In the genomic region with DNA sequence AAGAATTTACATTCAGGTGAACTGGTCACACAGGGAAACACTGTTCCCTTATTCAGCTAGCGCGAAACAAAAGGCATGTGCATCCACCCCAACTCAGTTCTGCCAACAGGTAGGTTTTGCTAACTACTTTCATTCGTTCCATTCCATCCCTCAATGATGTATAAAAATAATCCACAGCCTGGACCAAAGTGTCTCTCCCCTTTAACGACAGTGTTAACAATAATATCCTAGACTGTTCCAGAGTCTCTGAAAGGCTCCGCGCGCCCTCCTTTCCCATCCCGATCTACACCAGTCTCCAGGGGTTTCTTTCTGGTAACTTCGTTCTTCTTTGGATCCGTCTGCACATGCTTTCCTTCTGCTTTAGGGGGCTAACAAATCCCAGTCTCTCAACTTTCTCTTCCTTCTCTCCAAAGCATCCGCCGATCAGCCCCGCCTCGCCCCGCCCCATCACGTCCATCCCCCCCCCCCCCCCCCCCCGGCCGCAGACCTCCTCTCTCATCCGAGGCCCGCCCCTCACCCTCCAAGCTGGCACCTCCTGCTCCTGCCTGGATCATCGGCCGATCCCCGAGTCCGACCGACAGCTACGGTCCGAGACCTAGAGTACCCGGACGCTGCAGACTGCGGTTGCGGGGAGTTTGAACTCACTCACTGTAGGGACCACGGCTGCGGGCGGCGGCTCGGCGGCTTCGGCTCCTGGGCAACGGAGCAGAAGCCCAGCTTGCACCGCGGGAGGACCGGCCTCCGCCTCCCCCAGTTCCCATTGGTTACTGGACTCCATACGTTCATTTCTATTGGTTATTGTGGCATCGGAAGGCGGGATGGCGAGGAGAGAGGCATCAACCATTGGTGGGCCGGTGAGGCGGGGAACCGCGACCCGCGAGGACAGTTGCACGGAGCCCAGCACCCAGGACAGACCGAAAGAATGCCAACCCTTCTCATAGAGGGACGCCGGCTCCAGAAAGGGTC, we compare ENCODE assay signal across 8 mouse cellular contexts. TPM values are rescaled to one million over a fixed set of nuclear protein-coding genes. Genes with fewer than 3 reads are reported as not detected.
A peak's percentile ranks its signal among the peaks of the same experiment; 100 is the strongest.
DNase-seq lines count a peak whose midpoint lies in the region; ATAC-seq and TF ChIP-seq lines count a peak whose summit lies in the region.

Lca5 (minus strand) TSS at position 736 of the 966 bp plus-strand sequence.

- H3K27ac ChIP-seq in ES-Bruce4 (ENCODE audit: insufficient read depth, low read length) = no peak within 1 kb of the TSS
- peak within 1 kb of the TSS; percentile 93 for H3K27ac ChIP-seq in forebrain, embryonic 13.5 days
- peak within 1 kb of the TSS; percentile 47 for H3K27ac ChIP-seq in heart, postnatal 0 days (ENCODE audit: low read depth)
- no peak within 1 kb of the TSS for H3K27ac ChIP-seq in liver, embryonic 14.5 days
- peak within 1 kb of the TSS; percentile 90 for H3K27ac ChIP-seq in stomach, embryonic 15.5 days

- H3K4me1 ChIP-seq in ES-Bruce4 (ENCODE audit: control insufficient read depth, insufficient read depth, low read length) = no peaks in the 10 kb centered on the region
- H3K4me1 ChIP-seq in forebrain, embryonic 13.5 days = peaks cover 13% of the 10 kb centered on the region
- no peaks in the 10 kb centered on the region; the same call in 1 of the 2 replicates for H3K4me1 ChIP-seq in heart, postnatal 0 days (ENCODE audit: control insufficient read depth, insufficient read depth)
- H3K4me1 ChIP-seq in liver, embryonic 14.5 days (replicated peaks; ENCODE audit: control insufficient read depth in 2 of 2, insufficient read depth in 2 of 2, low read length in 1 of 2) = no peaks in the 10 kb centered on the region
- peaks cover 3% of the 10 kb centered on the region; the same call in 1 of the 2 replicates for H3K4me1 ChIP-seq in stomach, embryonic 15.5 days

- no peaks in the 10 kb centered on the region for H3K36me3 ChIP-seq in ES-Bruce4 (ENCODE audit: control insufficient read depth, insufficient read depth, low read length, poor library complexity, severe bottlenecking)
- H3K36me3 ChIP-seq in forebrain, embryonic 13.5 days (ENCODE audit: poor library complexity, severe bottlenecking) = no peaks in the 10 kb centered on the region
- no peaks in the 10 kb centered on the region for H3K36me3 ChIP-seq in heart, postnatal 0 days (replicated peaks; ENCODE audit: control insufficient read depth, insufficient read depth, low read length)
- no peaks in the 10 kb centered on the region for H3K36me3 ChIP-seq in liver, embryonic 14.5 days (replicated peaks; ENCODE audit: control insufficient read depth, insufficient read depth, low read depth)
- H3K36me3 ChIP-seq in stomach, embryonic 15.5 days = no peaks in the 10 kb centered on the region

- no peaks in the 10 kb centered on the region for H3K9me3 ChIP-seq in ES-Bruce4 (replicated peaks; ENCODE audit: control insufficient read depth, insufficient read depth, low read length, poor library complexity, severe bottlenecking)
- no peaks in the 10 kb centered on the region for H3K9me3 ChIP-seq in forebrain, embryonic 13.5 days (replicated peaks)
- no peaks in the 10 kb centered on the region for H3K9me3 ChIP-seq in heart, postnatal 0 days (replicated peaks; ENCODE audit: control insufficient read depth, low read length)
- no peaks in the 10 kb centered on the region for H3K9me3 ChIP-seq in liver, embryonic 14.5 days (ENCODE audit: control insufficient read depth, low read length)
- H3K9me3 ChIP-seq in stomach, embryonic 15.5 days = no peaks in the 10 kb centered on the region

- ATAC-seq in forebrain, embryonic 13.5 days = peak; percentile 99
- peak; percentile 100 for ATAC-seq in heart, postnatal 0 days (ENCODE audit: insufficient read depth, low read depth)
- ATAC-seq in liver, embryonic 14.5 days (ENCODE audit: insufficient read depth) = peak; percentile 97
- peak; percentile 99 for ATAC-seq in stomach, embryonic 15.5 days (ENCODE audit: insufficient read depth, low FRiP score, low read depth)

- no peak for TF ChIP-seq POLR2A in ES-Bruce4 (IDR thresholded peaks at IDR 0.05; ENCODE audit: insufficient read depth, low read length)

- peak within 1 kb of the TSS; percentile 99 for H3K4me3 ChIP-seq in ES-Bruce4 (ENCODE audit: low read depth, low read length)
- H3K4me3 ChIP-seq in forebrain, embryonic 13.5 days = peak within 1 kb of the TSS; percentile 57
- peak within 1 kb of the TSS; percentile 64 for H3K4me3 ChIP-seq in heart, postnatal 0 days (ENCODE audit: low read depth, low read length)
- H3K4me3 ChIP-seq in liver, embryonic 14.5 days (ENCODE audit: insufficient read depth in 1 of 2, low read depth in 2 of 2, low read length in 2 of 2) = peak within 1 kb of the TSS; percentile 55 to 68
- H3K4me3 ChIP-seq in stomach, embryonic 15.5 days (replicated peaks) = peak within 1 kb of the TSS; percentile 53

- peak; percentile 95 for DNase-seq in cerebellum, adult 11 months
- DNase-seq in heart, postnatal 0 days (ENCODE audit: low spot score) = peak; percentile 97
- DNase-seq in kidney, postnatal 36 days = peak; percentile 94 to 95
- DNase-seq in liver, embryonic 14.5 days (ENCODE audit: low read depth in 3 of 3, low spot score in 3 of 3) = peak; percentile 62 to 73 (median 68)
- peak; percentile 94 for DNase-seq in neural tube, embryonic 10.5 days (ENCODE audit: extremely low spot score, low spot score)

- H3K4me2 ChIP-seq in forebrain, embryonic 13.5 days = peak within 1 kb of the TSS; percentile 74
- H3K4me2 ChIP-seq in heart, postnatal 0 days (ENCODE audit: low read depth, low read length) = peak within 1 kb of the TSS; percentile 65
- peak within 1 kb of the TSS; percentile 54 for H3K4me2 ChIP-seq in liver, embryonic 14.5 days (ENCODE audit: low read depth)
- peak within 1 kb of the TSS; percentile 61 for H3K4me2 ChIP-seq in stomach, embryonic 15.5 days

- no peak for TF ChIP-seq CTCF in ES-Bruce4 (IDR thresholded peaks at IDR 0.05; ENCODE audit: low read depth, low read length)
- TF ChIP-seq CTCF in heart, postnatal 0 days (IDR thresholded peaks at IDR 0.05; ENCODE audit: low read depth) = no peak
- no peak for TF ChIP-seq CTCF in liver, embryonic 14.5 days (IDR thresholded peaks at IDR 0.05; ENCODE audit: low read depth)

- peak within 1 kb of the TSS; percentile 82 for H3K9ac ChIP-seq in ES-Bruce4 (ENCODE audit: low read depth, poor library complexity, severe bottlenecking)
- peak within 1 kb of the TSS; percentile 67 for H3K9ac ChIP-seq in forebrain, embryonic 13.5 days
- H3K9ac ChIP-seq in heart, postnatal 0 days (replicated peaks; ENCODE audit: low read depth, low read length) = peak within 1 kb of the TSS; percentile 36
- no peak within 1 kb of the TSS for H3K9ac ChIP-seq in liver, embryonic 14.5 days (replicated peaks)
- H3K9ac ChIP-seq in stomach, embryonic 15.5 days = peak within 1 kb of the TSS; percentile 27; the same call in 1 of the 2 replicates

- no peaks in the 10 kb centered on the region for H3K27me3 ChIP-seq in ES-Bruce4 (ENCODE audit: control insufficient read depth, insufficient read depth, low read length, poor library complexity, severe bottlenecking)
- H3K27me3 ChIP-seq in forebrain, embryonic 13.5 days = no peaks in the 10 kb centered on the region
- no peaks in the 10 kb centered on the region for H3K27me3 ChIP-seq in heart, postnatal 0 days (ENCODE audit: control insufficient read depth, insufficient read depth, low read length)
- H3K27me3 ChIP-seq in liver, embryonic 14.5 days (ENCODE audit: control insufficient read depth, insufficient read depth, low read length) = no peaks in the 10 kb centered on the region
- H3K27me3 ChIP-seq in stomach, embryonic 15.5 days (replicated peaks) = no peaks in the 10 kb centered on the region

- TF ChIP-seq EP300 in ES-Bruce4 (IDR thresholded peaks at IDR 0.05; ENCODE audit: insufficient read depth, low read depth, low read length) = no peak
- 0 out of 2 replicates have a peak, but pooled peaks have one; percentile 18 for TF ChIP-seq EP300 in heart, postnatal 0 days (IDR thresholded peaks at IDR 0.05; ENCODE audit: low read depth)
- no peak for TF ChIP-seq EP300 in liver, embryonic 14.5 days (IDR thresholded peaks at IDR 0.05; ENCODE audit: low read depth)

- under 1% methylated on average over 53 of the region's 57 CpGs for WGBS in forebrain, embryonic 13.5 days
- WGBS in heart, postnatal 0 days = 2% methylated on average over 55 of the region's 57 CpGs
- 2% methylated on average over 51 of the region's 57 CpGs for WGBS in liver, embryonic 14.5 days (ENCODE audit: insufficient replicate concordance)
- WGBS in stomach, embryonic 15.5 days = 2% methylated on average over 49 of the region's 57 CpGs

RNA-seq across cellular contexts. Expression of gene Lca5, which starts in this region (rescaled TPM):
- polyA plus RNA-seq in ES-Bruce4 (2011; ENCODE audit: insufficient read depth, insufficient read length, low read depth, missing spikeins) = 13.9 and 15.4 TPM in 2 replicates
- 23.4 and 26.5 TPM in 2 replicates for polyA plus RNA-seq in forebrain, embryonic 13.5 days (2015; fragmentation: Nextera tagmentation; extraction: Ambion mirVana)
- total RNA-seq in heart, postnatal 0 days (2014; rRNA removed; ENCODE audit: low replicate concordance) = 0.50 and 6.1 TPM in 2 replicates
- polyA plus RNA-seq in heart, postnatal 0 days (2015; fragmentation: Nextera tagmentation; extraction: Ambion mirVana) = 4.2 and 4.8 TPM in 2 replicates
- polyA plus RNA-seq in liver, embryonic 14.5 days (2012; rRNA removed) = 0.25 and 0.59 TPM in 2 replicates
- polyA plus RNA-seq in liver, embryonic 14.5 days (2014; fragmentation: Nextera tagmentation; extraction: Ambion mirVana) = 0.56 and 1.6 TPM in 2 replicates
- 12.0 and 12.2 TPM in 2 replicates for polyA plus RNA-seq in stomach, embryonic 15.5 days (2015; fragmentation: Nextera tagmentation; extraction: Ambion mirVana)

Comparison
In these comparisons a context has a peak if more than half of its experiments do, and no peak if none do; other contexts are left out.
1. H3K27ac ChIP-seq: peak in forebrain, embryonic 13.5 days (single experiment), heart, postnatal 0 days (single experiment) and stomach, embryonic 15.5 days (single experiment); none in ES-Bruce4 (single experiment) and liver, embryonic 14.5 days (single experiment).
2. Peak in every context shown above with its lines, with median percentiles within 50 percentile points of each other: H3K4me3 ChIP-seq, DNase-seq, ATAC-seq and H3K4me2 ChIP-seq.